Mouse (Mus musculus): ENCODE measurements around the gene Ahnak.

DNA sequence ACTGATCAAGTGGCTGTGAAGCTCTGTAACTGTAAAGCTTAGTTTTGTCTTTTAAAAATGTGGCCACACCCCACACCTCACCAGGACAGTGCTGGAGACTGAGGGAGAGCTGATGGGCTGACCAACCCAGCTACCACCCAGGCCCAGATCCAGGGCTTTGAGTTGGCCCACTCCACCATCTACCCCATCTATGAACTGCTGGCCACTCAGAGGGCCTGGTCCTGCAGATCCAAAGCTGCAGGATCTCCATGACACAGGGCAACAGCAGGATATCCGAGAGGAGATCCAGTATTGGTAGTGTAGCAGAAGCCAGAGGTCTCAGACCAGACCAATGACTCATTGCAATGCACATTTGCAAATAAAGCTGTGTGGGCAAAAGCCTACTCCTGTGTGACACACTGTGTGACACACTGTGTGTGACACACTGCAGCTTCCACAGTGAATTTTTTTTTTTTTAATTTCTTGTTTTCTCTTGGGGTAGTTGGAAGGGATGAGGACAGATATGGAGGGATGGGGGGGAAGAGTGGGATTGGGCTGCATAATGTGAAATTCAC lies 69.3 kb downstream of the Ahnak start:
- TF ChIP-seq ZC3H11A (IDR thresholded peaks at IDR 0.05; ENCODE audit: borderline replicate concordance, low read depth, low read length) (no peak), MAFK (IDR thresholded peaks at IDR 0.05; ENCODE audit: insufficient read depth, low read depth, low read length) (no peak), CHD2 (IDR thresholded peaks at IDR 0.05; ENCODE audit: low read depth, low read length) (no peak), HCFC1 (IDR thresholded peaks at IDR 0.05; ENCODE audit: borderline replicate concordance, insufficient read depth, low read length) (no peak)

Data from ES-E14 (cell line).